Mouse (Mus musculus) ovary, postnatal 10 days (tissue): Measurements from ENCODE around the gene Fam114a1.

ENCODE experiments used
- DNase-seq: peaks from one replicate; pipeline ENCODE4 v3.0.0; 2022; ENCODE audit warnings: low spot score

The Fam114a1 gene

GRCm38 (mm10) chr5:65057596-65057995, 87.7 kb downstream of the Fam114a1 start:
- no peak for DNase-seq

DNA sequence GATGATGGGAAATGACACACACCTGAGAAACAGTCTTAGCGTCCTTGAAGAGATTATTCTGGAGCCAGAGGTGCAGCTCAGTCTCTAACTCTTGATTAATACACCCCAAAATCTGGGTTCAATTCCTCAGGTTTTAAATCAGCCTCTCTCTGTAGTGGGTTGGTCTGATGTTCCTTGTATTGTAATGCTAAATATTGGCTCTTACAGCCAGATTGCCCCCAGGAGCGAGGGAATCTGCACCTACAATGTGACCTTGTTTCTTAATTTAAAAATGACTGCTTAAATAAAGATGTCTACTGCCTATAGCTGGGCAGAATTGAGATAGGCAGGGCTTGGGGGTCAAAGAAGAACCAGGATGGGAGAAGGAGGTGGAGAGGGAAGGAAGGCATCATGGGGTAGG, 89.9 kb downstream of the Fam114a1 start:
- DNase-seq, result no peak

GRCm38 (mm10) chr5:65062236-65062635, 92.4 kb downstream of the Fam114a1 start:
- no peak for DNase-seq

DNA sequence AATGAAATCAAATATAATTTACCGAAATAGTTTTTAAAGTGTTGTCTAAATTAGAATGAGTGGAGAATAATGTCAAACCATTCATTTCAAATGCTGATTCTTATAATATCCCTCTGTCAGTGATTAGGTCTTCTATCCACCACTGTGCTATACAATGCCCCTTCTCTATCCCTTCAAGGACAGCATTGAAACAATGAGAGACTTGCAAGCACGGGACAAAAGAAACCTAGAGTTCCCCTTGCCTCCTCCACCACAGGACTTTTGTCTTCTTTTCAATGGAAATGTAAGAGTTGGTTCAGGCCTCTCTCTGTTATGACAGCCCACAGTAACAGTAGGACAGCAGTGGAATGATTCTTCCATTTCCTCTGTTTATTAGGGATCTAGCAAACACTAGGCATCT, 93.4 kb downstream of the Fam114a1 start:
- no peak for DNase-seq

DNA sequence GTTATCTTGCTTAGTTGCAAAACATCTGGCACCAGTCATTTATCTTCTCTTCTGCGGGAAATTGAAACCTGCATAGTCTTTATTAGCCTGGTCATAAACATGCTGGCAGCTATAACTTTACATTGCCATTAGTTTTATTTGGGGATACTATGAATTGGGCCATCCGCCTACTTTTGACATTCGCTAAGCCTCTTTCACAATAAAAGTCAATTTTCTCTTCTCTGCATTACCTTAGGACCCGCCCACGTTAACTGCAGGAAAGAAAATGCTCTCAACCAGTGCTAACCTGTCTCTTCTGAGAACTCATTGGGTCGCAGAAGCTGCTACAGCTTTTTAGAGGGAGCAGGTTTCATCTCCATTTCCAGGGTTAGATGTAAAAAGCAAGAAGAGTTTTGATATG, 98.3 kb downstream of the Fam114a1 start:
- DNase-seq, result no peak

DNA sequence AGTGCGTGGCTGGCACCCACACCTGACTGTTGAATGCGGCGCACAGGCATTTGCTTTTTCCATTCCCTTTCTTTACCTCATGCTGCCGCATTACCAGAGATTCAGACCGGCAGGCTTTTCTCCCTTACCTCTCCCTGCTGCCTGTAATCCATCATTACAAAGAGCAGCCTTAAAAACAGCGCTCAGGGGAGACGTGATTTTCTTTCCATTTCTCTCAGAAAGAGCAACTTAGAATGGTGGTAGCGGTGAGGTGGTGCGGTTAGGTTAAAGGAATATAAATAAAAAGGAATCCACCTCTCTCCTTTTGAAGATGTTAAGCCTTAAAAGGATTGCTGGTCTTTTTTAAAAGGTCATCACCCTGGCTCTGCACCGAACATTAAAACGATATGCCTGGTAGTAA, 100.0 kb downstream of the Fam114a1 start:
- DNase-seq, result no peak

GRCm38 (mm10) chr5:65071689-65072118, 101.8 kb downstream of the Fam114a1 start:
- no peak for DNase-seq

- DNase-seq, result no peak
Measured at GRCm38 (mm10) chr5:65073247-65073646, 103.4 kb downstream of the Fam114a1 start.

- DNase-seq, result no peak
Measured at GRCm38 (mm10) chr5:65074693-65075092, 104.8 kb downstream of the Fam114a1 start.

DNA sequence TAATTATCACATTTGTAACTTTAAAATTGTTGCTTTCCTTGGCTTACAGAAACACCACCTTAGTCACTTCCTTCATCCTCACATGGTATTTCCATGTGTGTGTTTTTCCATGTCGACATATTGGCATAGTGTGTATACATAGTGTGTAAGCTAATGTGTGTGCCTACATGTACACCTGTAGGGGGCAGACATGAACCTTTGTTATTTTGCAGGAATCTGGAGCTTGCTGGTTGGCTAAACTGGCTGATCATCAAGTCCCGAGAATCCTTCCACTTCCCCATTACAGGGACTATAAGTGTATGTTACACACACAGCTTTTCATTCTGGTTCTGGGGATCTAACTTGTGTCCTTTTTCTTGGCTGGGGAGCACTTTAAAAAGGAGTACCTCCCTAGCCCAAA, 106.2 kb downstream of the Fam114a1 start:
- DNase-seq, result no peak

- no peak for DNase-seq
Measured at GRCm38 (mm10) chr5:65076748-65077147, 106.9 kb downstream of the Fam114a1 start.

DNA sequence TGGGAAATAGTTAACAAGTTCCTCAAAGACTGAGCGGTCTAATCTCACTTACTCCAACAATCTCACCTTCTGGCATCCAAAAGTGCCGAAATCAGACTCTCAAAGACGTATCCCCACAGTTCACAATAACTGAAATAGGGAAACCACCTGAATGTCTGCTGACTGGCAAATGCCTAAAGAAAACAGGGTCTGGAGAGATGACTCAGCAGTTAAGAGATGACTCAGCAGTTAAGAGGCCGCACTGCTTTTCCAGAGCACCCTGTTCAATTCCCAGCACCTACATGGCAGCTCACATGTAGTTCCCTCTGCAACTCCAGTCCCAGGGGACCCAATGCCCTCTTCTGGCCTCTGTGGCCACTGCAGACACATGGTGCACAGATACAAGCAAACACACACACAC, 108.2 kb downstream of the Fam114a1 start:
- no peak for DNase-seq

DNA sequence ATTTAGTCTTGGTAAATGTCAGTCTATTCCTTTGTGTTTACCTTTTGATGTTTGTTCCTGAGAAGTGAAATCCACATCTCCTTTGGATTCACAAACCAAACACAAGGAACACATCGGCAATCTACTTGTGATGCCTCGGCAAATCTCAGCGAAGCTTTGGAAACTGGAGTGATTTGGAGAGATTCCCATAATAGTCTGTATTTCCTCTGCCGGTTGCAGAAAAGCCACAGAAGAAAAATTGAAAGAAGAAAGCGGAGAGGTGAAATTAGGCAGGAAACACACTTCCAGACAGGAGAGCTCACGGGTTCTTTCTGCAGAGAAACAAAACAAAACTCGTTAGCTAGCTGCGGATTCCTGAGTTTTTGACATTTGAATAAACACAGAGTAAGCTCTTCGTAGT, 110.0 kb downstream of the Fam114a1 start:
- DNase-seq, result no peak

DNA sequence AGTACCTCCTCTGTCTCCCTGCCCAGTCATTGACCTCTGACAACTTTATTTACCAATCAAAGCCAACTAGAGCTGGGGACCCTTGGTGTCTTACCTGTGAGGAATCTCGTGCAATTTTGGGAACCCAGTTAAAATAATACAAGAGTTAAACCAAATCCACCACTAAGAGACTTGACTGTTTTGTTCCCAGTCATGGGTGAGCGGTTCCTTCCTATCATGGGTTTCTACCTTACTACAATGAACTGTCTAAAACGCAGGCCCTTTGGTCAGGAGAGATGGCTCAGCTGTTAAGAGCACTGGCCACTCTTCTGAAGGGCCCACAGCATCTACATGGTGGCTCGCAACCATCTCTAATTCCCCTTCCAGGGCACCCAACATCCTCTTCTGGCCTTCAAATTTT, 112.0 kb downstream of the Fam114a1 start:
- no peak for DNase-seq

GRCm38 (mm10) chr5:65086522-65086921, 116.7 kb downstream of the Fam114a1 start:
- no peak for DNase-seq

GRCm38 (mm10) chr5:65089707-65090106, 119.8 kb downstream of the Fam114a1 start:
- no peak for DNase-seq

DNA sequence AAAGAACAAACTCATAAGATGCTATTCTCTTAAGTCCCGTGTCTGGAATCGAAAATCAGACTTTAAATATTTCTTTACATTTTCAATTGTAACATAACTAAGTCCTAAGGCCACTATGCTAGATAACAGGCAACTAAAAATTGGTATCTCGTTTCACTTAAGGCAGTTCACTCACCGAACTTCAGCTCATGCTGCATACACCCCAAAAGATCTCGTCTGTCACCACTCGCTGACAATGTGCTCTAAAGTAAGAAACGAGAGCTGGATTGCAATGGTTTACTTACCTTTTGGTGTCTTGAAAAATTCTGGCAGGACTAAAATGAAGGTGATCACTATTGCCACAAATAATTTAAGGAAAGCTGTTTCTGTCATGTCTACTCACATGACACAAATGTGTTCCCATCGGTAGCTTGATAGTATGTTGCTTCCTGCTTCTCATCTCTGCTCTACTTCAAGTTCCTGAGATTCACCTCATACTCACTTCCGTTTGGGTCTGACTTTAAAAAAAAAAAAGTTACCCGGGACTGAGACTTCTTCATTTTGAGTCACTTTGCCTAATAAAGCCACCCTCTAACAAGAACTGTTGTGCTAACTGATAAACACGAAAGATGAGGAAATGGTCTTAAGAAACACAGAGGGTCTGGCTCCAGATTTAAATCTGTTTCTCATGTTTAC, 121.5 kb downstream of the Fam114a1 start:
- DNase-seq, result no peak
